Mouse (Mus musculus): ENCODE results near the gene Trim66. TPM values are rescaled to one million over a fixed set of nuclear protein-coding genes. Genes with fewer than 3 reads are reported as not detected.

The Trim66 gene
- polyA plus RNA-seq, 1 experiment: 11.6 TPM

- H3K4me1 ChIP-seq (ENCODE audit: control insufficient read depth, insufficient read depth, low read length): no peaks in the 10 kb centered on the region
- WGBS: 65% methylated on average over 7 of the region's 7 CpGs
- no peak for DNase-seq
- TF ChIP-seq CTCF (IDR thresholded peaks at IDR 0.05; ENCODE audit: borderline replicate concordance, insufficient read depth, low read depth, low read length) (no peak), POLR2A (IDR thresholded peaks at IDR 0.05; ENCODE audit: borderline replicate concordance, insufficient read depth, low read length) (no peak)
- H3K4me3 ChIP-seq (replicated peaks; ENCODE audit: insufficient read depth, low read depth, low read length): no peak overlapping the region
- no peak overlapping the region for H3K27ac ChIP-seq (ENCODE audit: insufficient read depth, low read length)
- no peaks in the 10 kb centered on the region for H3K27me3 ChIP-seq (ENCODE audit: control insufficient read depth, insufficient read depth, low read length)
These were observed 102.4 kb downstream of the Trim66 start for GRCm38 (mm10) chr7:109405491-109405890.

GRCm38 (mm10) chr7:109399299-109399698 lies 108.6 kb downstream of the Trim66 start:
- Histone ChIP-seq H3K4me1 (ENCODE audit: control insufficient read depth, insufficient read depth, low read length) (peaks cover 6% of the 10 kb centered on the region; the same call in 1 of the 2 replicates), H3K27me3 (ENCODE audit: control insufficient read depth, insufficient read depth, low read length) (no peaks in the 10 kb centered on the region), H3K4me3 (replicated peaks; ENCODE audit: insufficient read depth, low read depth, low read length) (no peak overlapping the region), H3K27ac (ENCODE audit: insufficient read depth, low read length) (no peak overlapping the region)
- WGBS: 20% methylated on average over 3 of the region's 3 CpGs
- TF ChIP-seq POLR2A (IDR thresholded peaks at IDR 0.05; ENCODE audit: borderline replicate concordance, insufficient read depth, low read length): no peak
- TF ChIP-seq CTCF (IDR thresholded peaks at IDR 0.05; ENCODE audit: borderline replicate concordance, insufficient read depth, low read depth, low read length): no peak
- peak; percentile 63 to 80 for DNase-seq

Other genes starting within 250 kb of the Trim66 start
- gene Stk33, start 69.1 kb downstream of the Trim66 start, polyA plus RNA-seq (2012; rRNA removed): 0.90 and 1.1 TPM in 2 replicates
- 299 and 318 TPM in 2 replicates for gene Rpl27a, start 11.0 kb upstream of the Trim66 start, polyA plus RNA-seq (2012; rRNA removed)
- 43.8 and 44.8 TPM in 2 replicates for gene St5, start 195.5 kb upstream of the Trim66 start, polyA plus RNA-seq (2012; rRNA removed)
- 6.7 and 6.9 TPM in 2 replicates for gene Akip1, start 195.6 kb upstream of the Trim66 start, polyA plus RNA-seq (2012; rRNA removed)
- gene BC051019, start 215.7 kb upstream of the Trim66 start, polyA plus RNA-seq (2012; rRNA removed): 0.16 and 0.20 TPM in 2 replicates
- 0.22 and 0.39 TPM in 2 replicates for gene Ascl3, start 223.6 kb upstream of the Trim66 start, polyA plus RNA-seq (2012; rRNA removed)
- 135 and 140 TPM in 2 replicates for gene Tmem9b, start 244.7 kb upstream of the Trim66 start, polyA plus RNA-seq (2012; rRNA removed)